Mouse (Mus musculus) forebrain, embryonic 10.5 days (tissue): ENCODE data around the gene Rrp1b. TPM values are rescaled to one million over a fixed set of nuclear protein-coding genes. Genes with fewer than 3 reads are reported as not detected.
A peak's percentile ranks its signal among the peaks of the same experiment; 100 is the strongest.

Source experiments
- DNase-seq: peaks from one replicate; pipeline ENCODE4 v3.0.0-alpha.2; 2017; ENCODE audit warnings: low spot score; ENCODE audit errors: extremely low spot score
- H3K27ac ChIP-seq: fragments of 300-500 bp; sonication (generic); 2 replicates; pipeline ENCODE4 v1.5.1; 2016; ENCODE audit warnings: mild to moderate bottlenecking
- H3K27me3 ChIP-seq: fragments of 300-500 bp; sonication (generic); 2 replicates; pipeline ENCODE4 v1.6.1; 2016; ENCODE audit warnings: mild to moderate bottlenecking; ENCODE audit not compliant: poor library complexity, severe bottlenecking
- H3K36me3 ChIP-seq: fragments of 300-500 bp; sonication (generic); replicated peaks from 2 replicates; pipeline ENCODE4 v1.6.1; 2016; ENCODE audit warnings: mild to moderate bottlenecking, moderate library complexity
- H3K4me1 ChIP-seq: fragments of 300-500 bp; sonication (generic); 2 replicates; pipeline ENCODE4 v1.6.1; 2016
- H3K4me3 ChIP-seq: fragments of 300-500 bp; sonication (generic); 2 replicates; pipeline ENCODE4 v1.5.1; 2016; ENCODE audit warnings: mild to moderate bottlenecking, moderate library complexity
- H3K9me3 ChIP-seq: fragments of 300-500 bp; sonication (generic); 2 replicates; pipeline ENCODE4 v1.6.1; 2016; ENCODE audit warnings: mild to moderate bottlenecking, moderate library complexity
- WGBS: fragments of 180-500 bp; shearing (Covaris S2); methylation state at CpG from one replicate; pipeline ENCODE4 v1.1.7; 2016; 5-methylcytosine and 5-hydroxymethylcytosine counted together
- polyA plus RNA-seq: library from polyadenylated mRNA; unstranded; fragments of >200 nt; fragmentation: Nextera tagmentation; extraction: Ambion mirVana; gene quantifications from 2 replicates; pipeline ENCODE4 v1.2.1, GENCODE M21; 2016

Rrp1b gene
- 107 and 109 TPM in 2 replicates for polyA plus RNA-seq

DNA sequence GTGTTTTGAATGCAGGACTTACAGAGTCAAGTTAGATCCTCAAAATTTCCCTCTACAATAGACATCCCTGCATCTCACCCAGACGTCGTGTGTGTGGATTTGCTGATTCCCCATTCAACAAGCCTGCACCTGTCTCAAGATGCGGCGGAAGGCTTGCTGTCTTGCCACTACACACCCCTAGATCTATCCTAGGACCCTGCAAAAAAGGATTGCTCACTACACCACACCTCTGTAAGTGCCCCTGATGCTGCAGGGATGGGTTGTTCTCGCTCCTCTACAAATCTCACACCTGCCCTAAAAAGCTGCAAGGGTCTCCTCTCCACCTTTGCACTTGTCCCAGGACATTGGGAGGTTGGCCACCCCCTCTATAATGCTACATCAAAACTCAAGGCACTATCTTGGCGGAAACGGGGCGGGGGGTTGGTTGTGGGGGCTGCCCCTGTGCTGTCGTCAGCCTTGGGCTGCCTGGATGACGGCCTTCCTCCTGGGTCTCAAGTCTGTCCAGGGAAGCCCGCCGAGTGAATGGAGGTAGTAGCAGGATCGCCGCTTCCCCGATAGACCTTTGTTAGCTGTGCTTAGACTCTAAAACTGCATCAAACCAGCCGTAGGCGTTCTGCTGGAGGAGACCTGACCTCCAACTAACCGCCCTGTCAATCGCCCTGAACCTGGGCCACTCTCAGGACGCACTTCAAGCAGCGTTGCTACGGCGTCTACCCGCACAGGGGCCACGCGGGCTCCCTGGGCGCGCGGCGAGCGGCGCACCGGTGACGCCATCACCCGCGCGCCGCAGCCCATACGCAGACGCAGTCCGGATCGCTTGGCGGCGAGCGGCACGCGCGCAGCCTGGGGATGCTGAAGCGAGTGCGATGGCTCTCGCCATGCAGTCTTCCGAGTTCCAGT lies at the start of gene Rrp1b, which contains the start of gene Hsf2bp:
Gene Rrp1b (plus strand): TSS at position 492 of the 900 bp plus-strand sequence.
Gene Hsf2bp (minus strand): TSS at position 741 of the 900 bp plus-strand sequence.
- peak within 1 kb of the TSS; percentile 93 for H3K27ac ChIP-seq
- DNase-seq, result peak; percentile 85
- H3K9me3 ChIP-seq, result no peaks in the 10 kb centered on the region
- peaks cover 26% of the 10 kb centered on the region for H3K36me3 ChIP-seq
- H3K4me3 ChIP-seq, result peak within 1 kb of the TSS; percentile 86
- peaks cover 33% of the 10 kb centered on the region for H3K4me1 ChIP-seq
- 6% methylated on average over 52 of the region's 52 CpGs for WGBS
- H3K27me3 ChIP-seq, result no peaks in the 10 kb centered on the region

GRCm38 (mm10) chr17:31986915-31987314 lies 49.0 kb upstream of the Rrp1b start:
- 88% methylated on average over 1 of the region's 1 CpGs for WGBS
- Histone ChIP-seq H3K4me1 (peaks cover 5% of the 10 kb centered on the region), H3K36me3 (no peaks in the 10 kb centered on the region), H3K9me3 (no peaks in the 10 kb centered on the region), H3K4me3 (no peak overlapping the region), H3K27me3 (no peaks in the 10 kb centered on the region), H3K27ac (no peak overlapping the region)
- no peak for DNase-seq

- no peaks in the 10 kb centered on the region for H3K27me3 ChIP-seq
- WGBS, result 93% methylated on average over 2 of the region's 2 CpGs
Observed at GRCm38 (mm10) chr17:31989035-31989434, 46.9 kb upstream of the Rrp1b start.

DNA sequence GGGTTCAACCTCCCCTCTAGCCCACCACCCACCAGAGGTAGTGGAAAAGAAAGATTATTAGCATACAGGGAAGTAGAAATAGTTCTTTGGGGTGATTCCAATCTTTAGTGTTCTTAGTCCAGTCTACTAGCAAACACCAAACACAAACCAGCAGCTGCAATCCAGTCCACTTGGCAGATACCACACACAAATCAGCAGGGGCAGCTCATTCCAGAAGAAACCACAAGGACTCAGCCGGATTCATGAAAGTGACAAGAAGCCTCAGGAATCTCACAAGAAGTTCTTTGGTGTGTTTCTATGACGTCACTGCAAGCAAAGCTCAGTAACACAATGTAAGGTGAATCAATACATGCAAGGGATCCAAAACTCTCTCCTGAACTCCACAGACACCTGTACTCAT lies 43.9 kb upstream of the Rrp1b start:
- Histone ChIP-seq H3K27ac (no peak overlapping the region), H3K27me3 (no peaks in the 10 kb centered on the region), H3K4me3 (no peak overlapping the region), H3K4me1 (no peaks in the 10 kb centered on the region), H3K9me3 (no peaks in the 10 kb centered on the region), H3K36me3 (no peaks in the 10 kb centered on the region)
- WGBS, result 74% methylated on average over 2 of the region's 2 CpGs
- DNase-seq, result no peak

More at GRCm38 (mm10) chr17:31989035-31989434, 46.9 kb upstream of the Rrp1b start:
- DNase-seq, result no peak
- no peaks in the 10 kb centered on the region for H3K4me1 ChIP-seq
- no peak overlapping the region for H3K4me3 ChIP-seq
- H3K27ac ChIP-seq, result no peak overlapping the region
- H3K36me3 ChIP-seq, result no peaks in the 10 kb centered on the region
- H3K9me3 ChIP-seq, result no peaks in the 10 kb centered on the region

DNA sequence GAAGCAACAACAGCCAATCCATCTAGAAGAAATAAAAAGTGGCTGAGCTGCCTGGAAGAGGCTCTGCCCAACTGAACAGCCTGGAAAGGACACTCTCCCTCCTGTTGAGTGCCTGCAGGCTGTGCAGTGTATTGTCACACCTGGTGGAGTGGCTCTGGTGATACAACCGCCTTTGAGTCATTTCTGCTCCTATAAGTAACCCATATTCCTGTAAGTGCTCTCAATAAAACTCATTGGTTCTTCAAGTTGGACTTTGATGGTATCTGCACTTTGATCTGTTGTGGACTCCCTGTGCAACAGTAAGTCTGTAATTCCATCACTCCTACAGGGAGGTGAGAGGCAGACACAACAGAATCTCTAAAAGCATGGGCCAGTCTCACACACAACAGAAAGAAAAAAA lies 42.5 kb upstream of the Rrp1b start:
- WGBS, result 96% methylated on average over 1 of the region's 1 CpGs
- no peaks in the 10 kb centered on the region for H3K36me3 ChIP-seq
- H3K9me3 ChIP-seq, result no peaks in the 10 kb centered on the region
- H3K4me3 ChIP-seq, result no peak overlapping the region
- H3K4me1 ChIP-seq, result no peaks in the 10 kb centered on the region
- no peaks in the 10 kb centered on the region for H3K27me3 ChIP-seq
- no peak for DNase-seq
- no peak overlapping the region for H3K27ac ChIP-seq

DNA sequence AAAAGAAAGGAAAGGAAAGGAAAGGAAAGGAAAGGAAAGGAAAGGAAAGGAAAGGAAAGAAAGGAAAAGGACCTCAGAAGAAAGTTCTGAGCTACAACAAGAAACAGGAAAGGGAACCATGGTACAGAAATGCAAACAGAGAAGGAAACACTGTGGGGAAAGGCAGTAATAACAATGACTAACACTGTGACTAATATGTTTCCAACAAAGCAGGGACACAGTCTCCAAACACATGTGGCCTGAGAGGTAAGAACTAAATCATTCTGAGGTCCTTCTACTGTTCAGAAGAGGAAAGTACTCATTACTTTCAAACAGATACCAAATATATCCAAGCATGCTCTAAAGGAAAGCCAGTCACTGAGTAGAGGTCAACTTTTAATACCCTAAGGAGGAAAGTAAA lies 41.8 kb upstream of the Rrp1b start:
- no peaks in the 10 kb centered on the region for H3K27me3 ChIP-seq
- H3K36me3 ChIP-seq, result no peaks in the 10 kb centered on the region
- no peak for DNase-seq
- no peaks in the 10 kb centered on the region for H3K4me1 ChIP-seq
- no peak overlapping the region for H3K4me3 ChIP-seq
- H3K27ac ChIP-seq, result no peak overlapping the region
- H3K9me3 ChIP-seq, result no peaks in the 10 kb centered on the region

- Histone ChIP-seq H3K27ac (no peak overlapping the region), H3K4me1 (no peaks in the 10 kb centered on the region), H3K9me3 (no peaks in the 10 kb centered on the region), H3K27me3 (no peaks in the 10 kb centered on the region), H3K4me3 (no peak overlapping the region), H3K36me3 (no peaks in the 10 kb centered on the region)
- WGBS, result 85% methylated on average over 2 of the region's 2 CpGs
- DNase-seq, result no peak
Observed at GRCm38 (mm10) chr17:31995784-31996183, 40.1 kb upstream of the Rrp1b start.

GRCm38 (mm10) chr17:31996331-31996730 lies 39.6 kb upstream of the Rrp1b start:
- WGBS, result 75% methylated on average over 4 of the region's 4 CpGs
- Histone ChIP-seq H3K9me3 (no peaks in the 10 kb centered on the region), H3K27me3 (no peaks in the 10 kb centered on the region), H3K27ac (no peak overlapping the region), H3K36me3 (no peaks in the 10 kb centered on the region), H3K4me3 (no peak overlapping the region), H3K4me1 (no peaks in the 10 kb centered on the region)
- no peak for DNase-seq

DNA sequence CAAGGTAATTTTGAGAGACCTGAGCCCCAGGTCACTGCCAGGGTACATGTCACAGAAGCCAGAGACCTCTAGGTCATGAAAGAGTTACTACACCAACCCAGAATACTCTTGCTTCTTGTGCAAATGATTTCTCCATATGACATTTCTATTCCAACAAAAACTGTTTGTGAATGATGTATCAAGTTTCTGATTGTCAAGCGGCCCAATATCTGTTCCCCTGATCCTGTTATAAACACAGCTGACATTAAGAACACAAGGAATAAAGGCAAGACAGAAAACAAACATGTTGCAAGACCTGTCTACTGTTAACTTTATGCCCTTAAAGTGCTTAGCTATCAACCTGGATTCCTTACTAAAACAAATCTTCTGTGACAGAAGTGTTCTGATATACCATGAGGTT lies 37.5 kb upstream of the Rrp1b start:
- DNase-seq, result no peak
- 92% methylated on average over 1 of the region's 1 CpGs for WGBS
- Histone ChIP-seq H3K4me3 (no peak overlapping the region), H3K9me3 (no peaks in the 10 kb centered on the region), H3K36me3 (no peaks in the 10 kb centered on the region), H3K27ac (no peak overlapping the region), H3K27me3 (no peaks in the 10 kb centered on the region), H3K4me1 (no peaks in the 10 kb centered on the region)

GRCm38 (mm10) chr17:32003251-32003650 lies 32.6 kb upstream of the Rrp1b start:
- no peaks in the 10 kb centered on the region for H3K4me1 ChIP-seq
- H3K4me3 ChIP-seq, result no peak overlapping the region
- H3K9me3 ChIP-seq, result no peaks in the 10 kb centered on the region

GRCm38 (mm10) chr17:32006800-32007199 lies 29.1 kb upstream of the Rrp1b start:
- Histone ChIP-seq H3K27ac (no peak overlapping the region), H3K36me3 (no peaks in the 10 kb centered on the region), H3K4me3 (no peak overlapping the region), H3K4me1 (no peaks in the 10 kb centered on the region), H3K27me3 (no peaks in the 10 kb centered on the region), H3K9me3 (no peaks in the 10 kb centered on the region)
- WGBS, result 88% methylated on average over 5 of the region's 5 CpGs
- no peak for DNase-seq

More at GRCm38 (mm10) chr17:32003251-32003650, 32.6 kb upstream of the Rrp1b start:
- DNase-seq, result no peak
- no peak overlapping the region for H3K27ac ChIP-seq
- no peaks in the 10 kb centered on the region for H3K36me3 ChIP-seq
- 89% methylated on average over 3 of the region's 3 CpGs for WGBS
- no peaks in the 10 kb centered on the region for H3K27me3 ChIP-seq

GRCm38 (mm10) chr17:32011694-32012093 lies 24.2 kb upstream of the Rrp1b start:
- H3K27ac ChIP-seq, result no peak overlapping the region
- H3K4me3 ChIP-seq, result no peak overlapping the region
- WGBS, result 88% methylated on average over 6 of the region's 6 CpGs
- DNase-seq, result no peak
- H3K27me3 ChIP-seq, result no peaks in the 10 kb centered on the region
- no peaks in the 10 kb centered on the region for H3K9me3 ChIP-seq
- no peaks in the 10 kb centered on the region for H3K4me1 ChIP-seq
- H3K36me3 ChIP-seq, result no peaks in the 10 kb centered on the region

DNA sequence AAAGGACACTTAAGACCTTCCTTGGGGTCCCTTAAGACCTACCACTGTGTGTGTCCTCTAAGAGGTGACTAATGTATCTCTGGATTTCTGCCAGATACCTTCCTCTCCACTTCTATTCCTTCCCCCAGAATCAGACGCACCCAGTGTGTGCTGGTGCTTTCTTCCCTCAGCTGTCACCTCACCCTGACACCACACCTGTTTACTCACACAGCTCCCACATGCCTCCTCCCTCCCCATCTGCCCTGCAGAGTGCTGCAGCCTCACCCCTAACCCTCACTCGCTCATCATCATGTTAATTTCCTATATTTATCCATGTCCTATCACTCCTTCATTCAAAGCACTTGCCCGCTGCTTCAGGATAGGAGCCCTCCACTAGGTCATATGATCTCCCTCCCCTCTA lies 23.6 kb upstream of the Rrp1b start:
- H3K4me1 ChIP-seq, result no peaks in the 10 kb centered on the region
- H3K36me3 ChIP-seq, result no peaks in the 10 kb centered on the region
- no peak for DNase-seq
- WGBS, result 72% methylated on average over 3 of the region's 3 CpGs
- no peak overlapping the region for H3K4me3 ChIP-seq
- H3K27ac ChIP-seq, result no peak overlapping the region
- H3K9me3 ChIP-seq, result no peaks in the 10 kb centered on the region
- no peaks in the 10 kb centered on the region for H3K27me3 ChIP-seq
